Mouse (Mus musculus) embryonic fibroblast, embryonic 13.5 days (primary cell): ENCODE results near the gene Itgav. TPM values are rescaled to one million over a fixed set of nuclear protein-coding genes. Genes with fewer than 3 reads are reported as not detected.

Source experiments
- H3K27ac ChIP-seq: 2 replicates; pipeline ENCODE4 v1.5.1; 2012; ENCODE audit warnings: low read length, control low read depth, inconsistent platforms; ENCODE audit not compliant: insufficient read depth
- H3K4me1 ChIP-seq: 2 replicates; pipeline ENCODE4 v1.6.1; 2011; ENCODE audit warnings: low read length; ENCODE audit not compliant: control insufficient read depth, insufficient read depth
- H3K4me3 ChIP-seq: 2 replicates; pipeline ENCODE4 v1.5.1; 2011; ENCODE audit warnings: mild to moderate bottlenecking, control low read depth, low read length; ENCODE audit not compliant: insufficient read depth
- CTCF ChIP-seq: IDR thresholded peaks from 2 replicates; pipeline ENCODE4 v1.5.1; 2011; ENCODE audit warnings: mild to moderate bottlenecking, control low read depth, low read length, moderate library complexity, borderline replicate concordance; ENCODE audit not compliant: insufficient read depth
- POLR2A ChIP-seq: IDR thresholded peaks from 2 replicates; pipeline ENCODE4 v1.6.1; 2011; ENCODE audit warnings: low read depth, mild to moderate bottlenecking, control low read depth, low read length, moderate library complexity
- polyA plus RNA-seq: library from polyadenylated mRNA; stranded (reverse); fragments of >200 nt; gene quantifications from 2 replicates; pipeline ENCODE4 v1.2.4, GENCODE M21; 2011; ENCODE audit warnings: low read depth; ENCODE audit not compliant: missing spikeins, insufficient read length

Gene Itgav
- polyA plus RNA-seq, 1 experiment, result 219 TPM

DNA sequence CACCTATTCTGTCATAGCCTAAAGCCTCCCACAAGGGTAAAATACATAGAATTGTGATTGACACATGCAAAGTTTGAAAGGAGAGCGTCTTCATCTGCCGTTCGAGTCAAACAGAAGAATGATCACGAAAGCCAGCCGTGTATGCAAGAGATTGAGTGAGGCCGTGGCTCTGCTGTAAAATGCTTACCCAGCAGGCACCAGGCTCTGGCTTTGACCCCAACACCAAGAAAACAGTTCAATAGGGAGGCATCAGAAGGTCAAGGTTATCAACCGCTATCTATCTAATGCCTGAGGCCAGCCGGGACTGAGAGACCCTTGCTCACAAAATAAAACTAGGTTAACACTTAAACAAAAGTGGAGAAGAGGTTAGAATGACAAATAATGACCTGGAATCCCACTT, 39.5 kb upstream of the Itgav start:
- Histone ChIP-seq H3K4me1 (peaks cover 8% of the 10 kb centered on the region), H3K27ac (no peak overlapping the region)

DNA sequence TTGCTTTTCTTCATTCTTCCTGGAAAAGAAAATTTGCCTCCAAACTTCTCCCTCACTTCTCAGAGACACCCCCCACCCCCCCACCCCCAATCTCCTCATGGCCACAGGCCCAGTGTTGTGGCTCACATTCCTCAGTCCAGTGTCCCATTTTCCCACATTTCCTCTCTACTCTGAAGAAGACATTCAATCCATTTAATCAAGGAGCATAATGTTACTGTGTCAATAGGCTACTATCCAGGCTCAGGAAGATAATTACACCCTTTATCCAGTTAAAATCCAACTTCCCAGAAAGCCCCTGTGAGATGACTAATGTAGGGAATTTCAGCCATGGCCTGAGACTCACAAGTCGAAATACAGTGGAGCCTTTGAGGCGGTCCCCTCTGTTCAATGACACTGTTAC, 33.8 kb upstream of the Itgav start:
- Histone ChIP-seq H3K4me1 (no peaks in the 10 kb centered on the region), H3K27ac (no peak overlapping the region), H3K4me3 (no peak overlapping the region)
- TF ChIP-seq CTCF (no peak), POLR2A (no peak)

More for the DNA sequence above, 39.5 kb upstream of the Itgav start:
- no peak for TF ChIP-seq CTCF
- no peak for TF ChIP-seq POLR2A
- no peak overlapping the region for H3K4me3 ChIP-seq

DNA sequence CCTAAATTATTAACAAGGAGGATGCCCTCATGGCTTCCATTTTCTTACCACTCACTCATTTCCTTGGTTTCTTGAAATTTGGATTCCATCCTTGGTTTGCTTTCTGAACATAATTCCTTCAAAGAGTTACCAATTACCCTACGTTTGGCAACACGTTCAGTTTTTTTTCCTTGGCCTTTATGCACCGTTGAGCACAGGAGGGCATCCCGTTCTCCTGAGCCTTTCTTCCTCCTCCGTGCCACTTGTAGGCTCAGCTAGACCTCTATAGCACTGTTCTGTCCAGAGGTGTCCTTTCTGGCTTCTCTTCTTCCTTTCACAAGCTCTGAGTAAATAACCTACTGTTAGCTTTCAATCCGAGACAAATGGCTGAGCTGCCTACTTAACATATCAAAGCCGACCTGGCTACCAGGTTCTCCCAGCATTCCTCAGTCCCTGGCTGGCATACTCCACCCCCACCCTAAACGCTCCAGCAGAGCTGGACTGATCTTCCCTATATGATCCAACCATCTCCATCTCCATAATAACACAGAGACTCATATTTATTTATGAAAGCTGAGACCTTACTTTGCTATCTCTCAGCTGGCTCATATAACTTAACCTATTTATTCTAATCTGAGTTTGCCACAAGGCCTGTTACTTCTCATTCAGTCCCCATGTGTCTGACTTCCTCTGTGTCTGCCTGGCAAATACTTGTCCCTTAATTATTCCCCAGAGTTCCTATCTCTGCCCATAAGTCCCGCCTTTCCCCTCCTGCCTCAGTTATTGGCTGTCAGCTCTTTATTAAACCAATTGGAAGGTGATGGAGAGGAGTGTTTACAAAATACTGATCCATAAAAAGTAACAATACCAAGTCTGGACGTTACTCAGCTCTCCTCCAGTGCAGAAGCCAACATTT, 31.3 kb upstream of the Itgav start:
- Histone ChIP-seq H3K4me1 (no peaks in the 10 kb centered on the region), H3K4me3 (no peak overlapping the region), H3K27ac (no peak overlapping the region)
- no peak for TF ChIP-seq CTCF
- no peak for TF ChIP-seq POLR2A

DNA sequence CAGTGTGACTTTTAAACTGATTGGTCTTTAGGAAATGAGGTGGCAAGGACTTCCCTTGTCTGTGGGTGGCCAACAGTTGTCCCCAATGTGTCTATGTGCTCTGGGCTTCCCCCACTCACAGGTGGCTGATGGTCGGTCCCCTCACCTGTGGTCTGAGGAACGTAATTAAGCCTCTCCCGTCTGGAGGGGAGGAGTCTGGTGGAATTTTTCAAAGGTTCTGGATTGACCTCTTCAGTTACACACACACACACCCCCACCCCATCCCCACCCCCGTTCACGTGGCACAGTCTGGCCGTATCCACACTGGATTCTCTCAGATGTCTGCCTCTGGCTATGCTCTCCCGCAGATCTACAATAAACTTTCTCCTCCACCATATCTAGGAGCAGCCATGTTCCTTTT, 30.1 kb upstream of the Itgav start:
- TF ChIP-seq POLR2A (no peak), CTCF (no peak)
- Histone ChIP-seq H3K4me1 (no peaks in the 10 kb centered on the region), H3K4me3 (no peak overlapping the region), H3K27ac (no peak overlapping the region)

DNA sequence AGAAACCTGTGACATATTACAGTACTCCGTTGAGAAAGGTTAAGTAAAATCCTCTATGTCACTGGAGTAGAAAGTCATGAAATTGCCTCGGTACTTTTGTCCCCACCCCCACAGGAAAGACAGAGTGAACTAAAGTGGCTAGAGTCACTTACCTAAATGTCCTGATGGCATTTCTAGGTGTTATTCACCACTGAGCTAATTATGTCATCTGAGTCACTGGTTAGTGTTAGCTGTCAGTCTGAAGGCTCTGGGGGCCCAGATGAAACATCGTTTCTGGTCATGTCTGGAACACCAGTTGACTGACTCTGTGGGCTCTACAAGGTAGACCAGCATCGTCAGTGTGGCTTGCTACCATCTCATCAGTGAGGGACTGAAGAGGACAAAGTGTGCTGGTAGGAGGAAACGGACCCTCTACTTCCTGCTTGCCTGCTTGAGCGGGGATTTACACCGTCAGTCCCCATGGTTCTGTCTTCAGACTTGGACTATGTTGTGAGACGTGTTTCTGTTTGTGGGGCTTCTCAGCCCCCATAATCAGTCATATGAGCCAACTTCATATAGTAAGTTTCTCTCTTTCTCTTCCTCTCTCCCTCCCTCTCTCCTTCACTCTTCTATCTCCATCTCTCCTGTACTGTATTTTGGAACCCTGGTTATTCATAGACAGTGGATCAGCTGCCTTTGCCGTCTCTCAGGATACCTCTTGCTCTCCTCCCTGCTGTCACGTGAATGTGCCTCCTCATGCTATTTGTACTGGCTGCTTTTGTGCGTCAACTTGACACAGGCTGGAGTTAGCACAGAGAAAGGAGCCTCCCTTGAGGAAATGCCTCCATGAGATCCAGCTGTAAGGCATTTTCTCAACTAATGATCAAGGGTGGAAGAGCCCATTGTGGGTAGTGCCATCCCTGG, 28.6 kb upstream of the Itgav start:
- TF ChIP-seq CTCF, result no peak
- TF ChIP-seq POLR2A, result no peak
- H3K4me1 ChIP-seq, result peaks cover 4% of the 10 kb centered on the region
- H3K4me3 ChIP-seq, result no peak overlapping the region
- no peak overlapping the region for H3K27ac ChIP-seq

DNA sequence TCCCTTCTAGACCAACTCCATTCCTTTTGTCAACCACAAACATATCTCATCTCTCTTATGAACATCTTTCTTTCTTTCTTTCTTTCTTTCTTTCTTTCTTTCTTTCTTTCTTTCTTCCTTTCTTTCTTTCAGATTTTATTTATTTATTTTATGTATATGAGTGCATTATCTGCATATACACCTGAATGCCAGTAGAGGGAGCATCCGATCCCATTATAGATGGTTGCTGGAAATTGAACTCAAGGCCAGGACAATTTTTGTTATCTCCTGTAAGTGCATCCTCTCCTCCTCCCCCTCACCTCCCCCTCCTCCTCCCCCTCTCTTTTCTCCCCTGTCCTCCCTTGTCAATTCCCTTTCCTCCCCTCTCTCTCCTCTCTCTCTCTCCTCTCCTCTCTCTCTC, 25.7 kb upstream of the Itgav start:
- no peak overlapping the region for H3K27ac ChIP-seq
- peaks cover 8% of the 10 kb centered on the region for H3K4me1 ChIP-seq
- no peak overlapping the region for H3K4me3 ChIP-seq
- TF ChIP-seq POLR2A, result no peak
- TF ChIP-seq CTCF, result no peak

DNA sequence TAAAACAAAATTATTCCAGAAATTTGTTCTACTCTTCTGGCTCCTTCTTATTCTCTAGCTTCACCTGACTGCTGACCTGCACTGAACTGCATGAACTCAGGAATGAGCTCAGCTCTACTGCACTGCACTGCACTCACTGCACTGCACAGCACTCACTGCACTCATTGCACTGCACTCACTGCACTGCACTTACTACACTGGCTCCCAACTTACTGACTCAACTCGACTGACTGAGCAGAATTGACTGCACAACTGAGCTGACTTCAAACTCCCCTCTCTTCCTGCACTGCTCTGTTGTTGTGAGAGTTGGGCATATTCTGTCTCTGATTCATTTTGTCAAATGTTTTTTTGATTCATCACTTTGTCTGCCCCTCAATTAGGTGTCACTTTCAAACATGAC, 24.9 kb upstream of the Itgav start:
- Histone ChIP-seq H3K4me3 (no peak overlapping the region), H3K4me1 (peaks cover 8% of the 10 kb centered on the region), H3K27ac (no peak overlapping the region)
- TF ChIP-seq POLR2A (no peak), CTCF (no peak)

DNA sequence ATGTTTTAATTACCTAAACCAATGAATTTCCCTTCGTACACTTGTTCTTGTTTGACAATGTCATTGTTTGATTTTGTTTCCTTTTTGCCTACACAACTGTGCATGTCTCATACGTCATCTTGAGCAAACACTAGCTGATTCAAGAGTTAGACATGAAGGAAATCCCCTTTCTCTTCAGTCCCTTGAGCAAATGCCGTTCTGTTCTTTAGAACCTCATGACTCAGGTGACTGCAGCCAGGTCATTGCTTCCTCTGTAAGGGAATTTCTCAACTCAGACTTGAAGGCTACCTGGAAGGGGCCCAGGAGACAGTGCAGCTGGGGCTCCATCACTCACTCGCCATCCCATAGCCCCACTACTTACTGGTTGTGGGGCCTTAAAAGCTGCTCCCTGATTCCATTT, 23.5 kb upstream of the Itgav start:
- TF ChIP-seq CTCF (no peak), POLR2A (no peak)
- Histone ChIP-seq H3K4me1 (peaks cover 8% of the 10 kb centered on the region), H3K27ac (no peak overlapping the region), H3K4me3 (no peak overlapping the region)

DNA sequence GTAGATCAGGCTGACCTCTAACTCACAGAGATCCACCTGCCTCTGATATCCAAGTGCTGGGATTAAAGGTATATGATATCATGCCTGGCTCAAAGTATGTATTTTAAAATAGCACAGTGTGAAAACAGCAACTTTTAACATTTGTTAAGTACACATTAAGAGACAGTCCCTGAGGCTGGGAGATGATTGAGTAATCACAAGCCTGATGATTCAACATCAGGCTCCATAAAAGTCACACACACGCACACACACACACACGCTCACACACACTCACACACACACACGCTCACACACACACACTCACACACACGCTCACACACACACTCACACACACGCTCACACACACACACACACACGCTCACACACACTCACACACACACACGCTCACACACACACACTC, 21.8 kb upstream of the Itgav start:
- no peak overlapping the region for H3K4me3 ChIP-seq
- peaks cover 8% of the 10 kb centered on the region for H3K4me1 ChIP-seq
- TF ChIP-seq POLR2A (no peak), CTCF (no peak)
- H3K27ac ChIP-seq, result no peak overlapping the region
